Mouse (Mus musculus) adrenal gland, postnatal 10 days (tissue): ENCODE results near the gene Tmem139. TPM values are rescaled to one million over a fixed set of nuclear protein-coding genes. Genes with fewer than 3 reads are reported as not detected.
A peak's percentile ranks its signal among the peaks of the same experiment; 100 is the strongest.

Source experiments
- DNase-seq: peaks from one replicate; pipeline ENCODE4 v3.0.0; 2021; ENCODE audit warnings: mixed read lengths
- total RNA-seq, 2 experiments: library from RNA; stranded (reverse); gene quantifications; 2 replicates each; pipeline ENCODE4 v1.2.3; 2021

Tmem139 gene
- total RNA-seq, 2 experiments from 2014 or later = 0.45 to 0.70 TPM

- no peak for DNase-seq
Observed at GRCm38 (mm10) chr6:42282865-42283528, 21.2 kb downstream of the Tmem139 start.

- no peak for DNase-seq
Observed at GRCm38 (mm10) chr6:42286448-42286847, 24.7 kb downstream of the Tmem139 start, which contains the start of gene Clcn1. Clcn1 (plus strand) TSS chr6:42286685.

- no peak for DNase-seq
Observed at GRCm38 (mm10) chr6:42287562-42287961, 25.8 kb downstream of the Tmem139 start.

DNA sequence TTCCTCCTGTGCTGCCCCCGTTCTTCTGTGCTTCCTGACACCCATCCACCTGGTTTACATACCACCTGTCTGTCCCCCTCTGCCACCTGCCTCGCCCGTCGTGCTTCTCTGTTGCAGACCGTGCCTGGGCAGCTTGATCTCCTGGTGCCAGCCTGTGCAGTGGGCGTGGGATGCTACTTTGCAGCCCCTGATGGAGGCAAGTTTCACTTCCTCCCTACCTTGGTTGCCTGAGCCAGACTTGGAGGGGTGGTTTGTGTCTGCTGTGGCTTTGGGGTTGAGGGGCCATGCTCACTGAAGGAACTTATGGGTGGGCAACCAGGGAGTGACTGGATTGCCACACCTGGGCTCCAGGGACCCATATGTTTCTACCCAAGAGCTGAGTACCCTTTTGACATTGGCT, 31.6 kb downstream of the Tmem139 start:
- no peak for DNase-seq

DNA sequence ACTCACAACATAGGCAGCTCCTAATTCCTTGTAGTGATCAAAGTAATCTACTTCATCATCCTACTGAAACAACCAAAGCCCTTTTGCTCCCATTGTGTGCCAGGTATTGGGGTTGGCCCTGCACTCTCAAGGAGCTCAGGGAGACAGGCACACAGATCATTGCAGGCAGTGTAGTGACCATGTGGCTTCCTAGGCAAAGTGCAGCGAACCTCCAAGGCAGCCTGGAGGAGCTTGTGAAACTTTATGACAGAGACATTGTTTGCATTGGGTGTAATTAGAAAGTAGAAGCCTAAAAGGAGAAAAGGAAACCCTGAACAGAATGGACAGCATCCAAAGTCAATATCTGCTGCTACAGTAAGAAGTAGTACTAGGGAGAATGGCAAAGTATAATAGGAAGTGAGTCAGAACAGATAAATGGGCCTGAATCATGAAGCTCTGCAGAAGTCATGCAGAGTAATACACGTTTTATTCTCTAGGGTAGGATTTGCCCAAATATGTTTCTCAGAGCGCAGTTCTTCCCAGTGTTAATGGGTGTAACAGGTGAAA, 33.9 kb downstream of the Tmem139 start:
- DNase-seq = no peak

DNA sequence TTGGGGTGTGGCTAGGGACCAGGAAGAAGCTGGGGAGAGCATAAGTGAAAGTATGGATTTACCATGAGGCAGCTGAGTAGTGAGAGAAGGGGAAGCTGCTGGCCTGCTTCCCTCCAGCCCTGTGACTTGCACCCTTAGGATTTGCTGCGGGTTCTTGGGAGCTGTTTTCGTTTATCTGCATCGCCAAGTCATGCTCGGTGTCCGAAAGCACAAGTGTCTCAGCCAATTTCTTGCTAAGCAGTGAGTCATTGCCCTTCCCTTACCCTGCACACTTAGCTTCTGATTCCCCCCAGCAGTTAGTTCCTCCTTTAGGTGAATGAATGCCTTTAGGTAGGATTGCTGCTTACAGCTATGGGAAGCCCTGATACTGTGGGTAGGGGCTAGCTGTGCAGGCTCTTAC, 37.6 kb downstream of the Tmem139 start:
- no peak for DNase-seq

DNA sequence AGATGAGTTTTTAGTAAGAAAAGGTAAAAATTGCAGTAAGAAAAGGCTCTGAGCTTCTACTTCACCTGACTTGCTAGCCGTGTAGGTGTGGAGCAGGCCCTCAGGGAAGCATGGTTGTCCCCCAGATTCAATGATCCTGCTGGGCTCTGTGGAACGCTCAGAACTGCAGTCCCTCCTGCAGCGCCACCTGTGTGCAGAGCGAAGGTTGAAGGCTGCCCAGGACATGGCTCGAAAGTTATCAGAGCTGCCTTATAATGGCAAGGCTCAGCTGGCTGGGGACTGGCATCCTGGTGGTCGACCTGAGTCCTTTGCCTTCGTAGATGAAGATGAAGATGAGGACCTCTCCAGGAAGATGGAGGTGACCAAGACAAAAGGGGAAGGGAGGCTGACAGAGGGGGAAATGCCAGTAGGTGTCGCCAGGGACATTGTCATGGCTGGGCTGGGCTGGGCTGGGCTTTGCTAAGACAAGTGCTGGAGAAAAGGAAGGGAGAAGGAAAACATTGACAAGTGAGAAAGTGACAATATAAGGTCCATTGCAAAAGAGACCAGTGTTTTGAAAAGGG, 48.1 kb downstream of the Tmem139 start:
- DNase-seq = peak; percentile 15

DNA sequence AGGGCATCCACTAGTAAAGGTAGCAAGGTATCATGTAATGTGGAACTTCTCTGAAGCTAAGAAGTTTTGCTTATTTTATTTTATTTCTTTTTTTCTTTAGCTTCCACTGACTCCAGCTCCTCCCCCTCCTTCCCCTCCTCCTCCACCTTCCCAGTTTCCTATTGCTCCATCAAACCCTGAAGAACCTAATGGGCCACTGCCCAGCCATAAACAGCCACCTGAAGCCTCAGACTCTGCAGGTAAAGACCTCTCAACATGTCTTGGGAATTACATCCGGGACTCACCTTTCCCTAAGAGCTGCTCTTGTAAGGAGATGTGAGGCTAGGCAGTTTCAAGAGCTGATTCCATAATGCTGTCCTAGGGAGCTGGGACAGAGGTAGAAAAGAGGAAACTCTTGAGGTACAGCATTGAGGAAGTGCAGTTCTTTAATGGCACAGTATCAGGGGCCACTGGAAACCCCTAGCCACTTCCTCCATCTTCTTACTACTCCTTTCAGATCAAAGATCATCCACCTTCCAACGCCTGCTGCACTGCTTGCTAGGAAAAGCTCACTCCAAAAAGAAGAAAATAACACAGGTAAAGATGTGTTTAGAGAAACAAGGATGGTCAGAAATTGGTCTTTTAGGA, 48.8 kb downstream of the Tmem139 start:
- DNase-seq = no peak

Other genes with a start within 250 kb of the Tmem139 start
- not detected for gene Sva, start 223.6 kb upstream of the Tmem139 start, total RNA-seq
- not detected for gene Tas2r139, start 121.0 kb upstream of the Tmem139 start, total RNA-seq
- not detected for gene Tas2r144, start 46.6 kb upstream of the Tmem139 start, total RNA-seq
- gene Gstk1, start 16.0 kb upstream of the Tmem139 start, total RNA-seq = 10 to 100 TPM; 77.8 TPM
- gene Casp2, start 3.0 kb downstream of the Tmem139 start, total RNA-seq = 10 to 100 TPM; 20.9 to 33.4 TPM
- gene Clcn1, start 24.7 kb downstream of the Tmem139 start, total RNA-seq = 1 to 10 TPM in 1 of 2 experiments, under 1 TPM in 1; 0.81 to 5.7 TPM
- 1 to 10 TPM in 1 of 2 experiments, under 1 TPM in 1; 0.81 to 1.2 TPM for gene Fam131b, start 62.7 kb downstream of the Tmem139 start, total RNA-seq
- 100 to 1,000 TPM in 1 of 2 experiments, 10 to 100 TPM in 1; 73.1 to 112 TPM for gene Zyx, start 87.7 kb downstream of the Tmem139 start, total RNA-seq
- gene Epha1, start 111.3 kb downstream of the Tmem139 start, total RNA-seq = 1 to 10 TPM; 2.8 to 8.6 TPM
- 1 to 10 TPM; 1.0 to 1.9 TPM for gene Tas2r143, start 138.3 kb downstream of the Tmem139 start, total RNA-seq
- 1 to 10 TPM in 1 of 2 experiments, under 1 TPM in 1; 0.99 to 2.0 TPM for gene Tas2r135, start 143.5 kb downstream of the Tmem139 start, total RNA-seq
- 1 to 10 TPM in 1 of 2 experiments, under 1 TPM in 1; 0.48 to 1.3 TPM for gene Tas2r126, start 172.6 kb downstream of the Tmem139 start, total RNA-seq
- gene Olfr458, start 203.2 kb downstream of the Tmem139 start, total RNA-seq = not detected
- gene Olfr457, start 214.4 kb downstream of the Tmem139 start, total RNA-seq = not detected
- not detected for gene Olfr456, start 225.2 kb downstream of the Tmem139 start, total RNA-seq